Mouse (Mus musculus) heart, postnatal 0 days (tissue): Measurements from ENCODE around the gene Fam114a1. TPM values are rescaled to one million over a fixed set of nuclear protein-coding genes. Genes with fewer than 3 reads are reported as not detected.
A peak's percentile ranks its signal among the peaks of the same experiment; 100 is the strongest.

Experiments used
- ATAC-seq: fragments of 200-750 bp; cut with Nextera tagmentation; 2 replicates; pipeline ENCODE4 v1.8.0; 2017; ENCODE audit warnings: low read depth, moderate number of reproducible peaks, moderate library complexity; ENCODE audit not compliant: insufficient read depth
- DNase-seq: peaks from one replicate; pipeline ENCODE4 v3.0.0-alpha.2; 2016; ENCODE audit warnings: low spot score
- H3K27ac ChIP-seq: fragments of 300-500 bp; sonication (generic); 2 replicates; pipeline ENCODE4 v1.5.1; 2014; ENCODE audit warnings: low read depth, mild to moderate bottlenecking
- H3K27me3 ChIP-seq: fragments of 300-500 bp; sonication (generic); 2 replicates; pipeline ENCODE4 v1.6.1; 2014; ENCODE audit warnings: low read length, mixed read lengths; ENCODE audit not compliant: control insufficient read depth, insufficient read depth
- H3K36me3 ChIP-seq: fragments of 300-500 bp; sonication (generic); replicated peaks from 2 replicates; pipeline ENCODE4 v1.6.1; 2014; ENCODE audit warnings: low read length, mixed read lengths; ENCODE audit not compliant: control insufficient read depth, insufficient read depth
- H3K4me1 ChIP-seq: fragments of 300-500 bp; sonication (generic); 2 replicates; pipeline ENCODE4 v1.6.1; 2014; ENCODE audit warnings: antibody characterized with exemption; ENCODE audit not compliant: control insufficient read depth, insufficient read depth
- H3K4me2 ChIP-seq: fragments of 300-500 bp; sonication (generic); 2 replicates; pipeline ENCODE4 v1.6.1; 2014; ENCODE audit warnings: low read depth, mild to moderate bottlenecking, low read length, moderate library complexity
- H3K4me3 ChIP-seq: fragments of 300-500 bp; sonication (generic); 2 replicates; pipeline ENCODE4 v1.5.1; 2014; ENCODE audit warnings: low read depth, low read length
- H3K9ac ChIP-seq: fragments of 300-500 bp; sonication (generic); replicated peaks from 2 replicates; pipeline ENCODE4 v1.6.1; 2014; ENCODE audit warnings: low read depth, low read length, mixed read lengths
- H3K9me3 ChIP-seq: fragments of 300-500 bp; sonication (generic); replicated peaks from 2 replicates; pipeline ENCODE4 v1.6.1; 2016; ENCODE audit warnings: low read length; ENCODE audit not compliant: control insufficient read depth
- CTCF ChIP-seq: IDR thresholded peaks from 2 replicates; pipeline ENCODE4 v1.5.1; 2016; ENCODE audit warnings: antibody characterized with exemption, control low read depth, low read depth
- EP300 ChIP-seq: IDR thresholded peaks from 2 replicates; pipeline ENCODE4 v1.6.1; 2016; ENCODE audit warnings: antibody characterized with exemption, low read depth
- WGBS: fragments of 180-500 bp; shearing (Covaris S2); extraction: QIAGEN DNeasy Blood & Tissue Kit; methylation state at CpG from one replicate; pipeline ENCODE4 v1.1.7; 2014; 5-methylcytosine and 5-hydroxymethylcytosine counted together
- polyA plus RNA-seq: library from polyadenylated mRNA; unstranded; fragments of >200 nt; fragmentation: Nextera tagmentation; extraction: Ambion mirVana; gene quantifications from 2 replicates; pipeline ENCODE4 v1.2.1, GENCODE M21; 2015
- total RNA-seq: library from RNA; depleted of rRNA; stranded (reverse); fragments of >200 nt; gene quantifications from 2 replicates; pipeline ENCODE4 v1.2.3, GENCODE M21; 2014; ENCODE audit warnings: low replicate concordance; rRNA removed

Fam114a1 gene
- 22.7 and 45.2 TPM in 2 replicates for total RNA-seq
- polyA plus RNA-seq = 22.7 and 23.5 TPM in 2 replicates

DNA sequence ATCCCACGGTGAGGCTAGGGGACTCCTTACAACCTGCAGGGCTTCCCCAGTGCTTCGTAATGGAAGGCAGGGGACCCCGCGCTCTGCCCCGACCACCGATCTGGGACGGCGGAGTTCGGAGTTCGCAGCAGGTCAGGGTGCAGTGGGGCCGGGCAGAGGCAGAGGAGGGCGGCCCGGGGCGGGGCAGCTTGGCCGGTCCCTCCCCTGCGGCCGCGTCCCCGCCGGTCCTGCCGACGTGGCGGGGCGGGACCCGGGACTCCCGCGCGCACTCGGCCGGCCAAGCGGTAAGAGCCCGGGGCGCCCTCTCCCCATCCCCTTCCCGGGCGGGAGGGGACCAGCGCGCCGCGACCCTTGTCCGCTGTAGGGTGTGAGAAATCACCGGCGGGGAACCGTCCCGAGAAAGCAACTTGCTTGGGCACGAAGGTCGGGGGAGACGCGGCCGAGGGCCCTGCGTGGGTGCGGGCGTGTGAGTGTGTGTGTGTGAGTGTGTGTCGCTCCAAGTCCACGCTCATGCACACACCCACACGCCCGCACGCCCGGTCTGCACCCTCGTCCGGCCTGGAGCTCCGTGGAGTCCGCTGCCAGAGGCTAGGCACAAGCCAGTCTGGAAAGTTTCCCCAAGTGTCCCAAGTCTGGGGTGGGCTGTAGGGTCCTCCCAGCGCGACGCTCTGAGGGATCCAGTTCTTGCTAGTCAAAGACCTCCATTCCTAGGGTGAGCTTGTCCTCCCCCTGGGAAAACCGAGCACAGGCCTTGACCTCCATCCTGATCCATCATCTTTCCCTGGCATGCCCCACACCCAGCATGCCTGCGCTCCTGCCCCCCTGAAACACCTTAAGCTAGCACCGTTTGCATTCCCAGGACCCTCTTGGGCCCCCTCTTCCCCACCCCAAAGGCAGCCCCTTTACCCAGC is at the start of gene Fam114a1:
TSS of gene Fam114a1 (plus strand) at position 211 of the 911 bp plus-strand sequence.
- H3K4me3 ChIP-seq = peak within 1 kb of the TSS; percentile 83

DNA sequence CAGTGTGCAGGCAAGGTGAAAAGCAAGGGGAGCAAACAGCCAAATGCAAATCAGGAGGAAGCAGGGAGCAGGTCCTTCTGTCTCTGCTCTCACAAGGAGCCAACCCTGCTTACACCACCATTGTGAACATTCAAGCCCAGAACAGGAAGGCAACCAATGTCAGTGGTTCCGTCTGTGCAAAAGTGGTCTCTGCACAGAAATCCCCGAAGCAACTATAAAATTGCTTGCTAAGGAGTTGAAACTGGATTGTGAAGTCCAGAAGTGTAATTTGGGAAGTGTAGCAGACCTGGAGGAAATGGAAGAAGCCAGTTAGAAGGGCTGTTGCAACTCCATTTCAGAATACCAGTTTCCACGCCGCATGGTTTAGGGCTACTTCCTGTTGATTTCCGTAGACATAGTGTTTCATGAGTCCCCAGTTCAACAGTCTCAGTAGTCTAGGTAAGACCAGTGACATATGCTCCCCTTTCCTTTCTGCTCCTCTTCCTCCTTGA is 46.9 kb upstream of the Fam114a1 start:
- no peaks in the 10 kb centered on the region for H3K36me3 ChIP-seq
- TF ChIP-seq CTCF (no peak), EP300 (no peak)
- no peak overlapping the region for H3K9ac ChIP-seq
- DNase-seq (no peak), ATAC-seq (no peak)
- H3K27me3 ChIP-seq = no peaks in the 10 kb centered on the region
- H3K9me3 ChIP-seq = no peaks in the 10 kb centered on the region
- no peak overlapping the region for H3K4me3 ChIP-seq
- no peak overlapping the region for H3K4me2 ChIP-seq
- no peaks in the 10 kb centered on the region for H3K4me1 ChIP-seq
- WGBS = 84% methylated on average over 5 of the region's 5 CpGs
- no peak overlapping the region for H3K27ac ChIP-seq

More for the DNA sequence above, at the start of gene Fam114a1:
- Histone ChIP-seq H3K27ac (peak within 1 kb of the TSS; percentile 73), H3K9me3 (no peaks in the 10 kb centered on the region), H3K9ac (peak within 1 kb of the TSS; percentile 85), H3K4me2 (peak within 1 kb of the TSS; percentile 90), H3K36me3 (no peaks in the 10 kb centered on the region), H3K27me3 (no peaks in the 10 kb centered on the region), H3K4me1 (no peaks in the 10 kb centered on the region; the same call in 1 of the 2 replicates)
- TF ChIP-seq EP300 = no peak
- no peak for TF ChIP-seq CTCF
- DNase-seq (peak; percentile 78), ATAC-seq (peak; percentile 91)
- 1% methylated on average over 62 of the region's 68 CpGs for WGBS

DNA sequence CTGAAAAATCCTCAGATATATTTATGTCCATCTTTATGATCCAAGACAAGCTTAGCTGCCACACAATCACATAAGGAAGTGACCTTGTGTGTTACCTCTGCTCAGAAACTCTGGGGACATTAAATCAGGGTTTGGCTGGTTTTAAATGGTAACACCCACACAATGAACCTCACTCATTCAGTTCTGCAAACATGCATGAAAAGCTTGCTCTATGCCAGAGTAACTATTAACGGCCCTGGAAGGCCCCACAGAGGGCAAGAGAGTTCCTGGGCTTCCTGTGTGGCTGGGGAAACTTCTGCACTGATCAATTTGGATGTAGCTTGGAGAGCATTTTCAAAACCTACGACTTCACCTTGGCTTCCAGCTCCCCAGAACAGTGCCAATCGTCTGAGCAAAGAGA is 37.7 kb upstream of the Fam114a1 start:
- H3K4me3 ChIP-seq = no peak overlapping the region
- no peaks in the 10 kb centered on the region for H3K4me1 ChIP-seq
- no peaks in the 10 kb centered on the region for H3K27me3 ChIP-seq
- H3K9me3 ChIP-seq = no peaks in the 10 kb centered on the region
- no peak overlapping the region for H3K27ac ChIP-seq
- DNase-seq (no peak), ATAC-seq (no peak)
- 48% methylated on average over 3 of the region's 3 CpGs for WGBS
- no peak overlapping the region for H3K4me2 ChIP-seq
- TF ChIP-seq EP300 = no peak
- TF ChIP-seq CTCF = no peak
- H3K9ac ChIP-seq = no peak overlapping the region
- no peaks in the 10 kb centered on the region for H3K36me3 ChIP-seq

DNA sequence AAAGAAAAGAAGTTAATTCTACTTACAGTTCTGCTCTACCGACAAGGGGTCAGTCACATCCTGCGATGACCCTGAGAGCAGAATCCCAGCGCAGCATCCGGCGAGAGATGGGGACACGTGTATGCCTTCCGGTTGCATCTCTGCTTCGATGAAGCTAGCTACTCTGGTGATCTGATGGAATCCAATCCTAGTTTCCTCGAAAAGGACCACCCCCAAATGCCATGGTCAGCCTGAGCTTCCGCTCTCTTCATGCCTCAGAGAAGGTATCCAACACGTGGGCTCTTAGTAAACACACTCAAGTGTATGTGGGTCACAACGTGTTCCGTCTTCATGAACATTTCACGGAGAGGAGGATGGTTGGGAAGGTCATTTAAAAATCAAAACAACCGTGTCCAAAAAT is 37.1 kb upstream of the Fam114a1 start:
- Histone ChIP-seq H3K4me2 (no peak overlapping the region), H3K27me3 (no peaks in the 10 kb centered on the region), H3K27ac (no peak overlapping the region), H3K9me3 (no peaks in the 10 kb centered on the region), H3K9ac (no peak overlapping the region), H3K4me1 (no peaks in the 10 kb centered on the region), H3K4me3 (no peak overlapping the region), H3K36me3 (no peaks in the 10 kb centered on the region)
- ATAC-seq (no peak), DNase-seq (no peak)
- WGBS = 83% methylated on average over 15 of the region's 15 CpGs
- TF ChIP-seq CTCF (no peak), EP300 (no peak)

DNA sequence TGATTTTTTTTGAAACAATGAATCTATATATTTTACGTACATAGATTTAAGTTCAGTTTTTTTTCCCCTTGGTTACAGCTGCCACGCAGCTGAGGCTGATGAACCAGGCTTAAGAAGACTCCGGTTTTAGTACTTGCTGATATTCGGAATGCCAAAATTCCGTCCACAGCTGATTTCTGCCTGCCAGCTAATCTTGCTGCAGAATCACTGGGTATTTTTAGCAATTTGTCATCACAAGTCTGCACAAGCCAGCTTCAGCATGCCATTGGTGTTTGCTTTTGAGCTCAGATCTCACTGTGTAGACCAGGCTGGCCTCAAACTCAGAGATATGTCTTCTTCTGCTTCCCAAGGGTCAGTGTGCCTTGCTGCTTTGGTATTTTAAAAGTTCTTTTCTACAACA is 18.4 kb upstream of the Fam114a1 start:
- Histone ChIP-seq H3K27ac (no peak overlapping the region), H3K4me1 (no peaks in the 10 kb centered on the region), H3K27me3 (no peaks in the 10 kb centered on the region), H3K9ac (no peak overlapping the region), H3K36me3 (no peaks in the 10 kb centered on the region), H3K4me2 (no peak overlapping the region), H3K9me3 (no peaks in the 10 kb centered on the region), H3K4me3 (no peak overlapping the region)
- TF ChIP-seq EP300 = no peak
- no peak for TF ChIP-seq CTCF
- DNase-seq = no peak
- ATAC-seq = no peak
- WGBS = 57% methylated on average over 5 of the region's 5 CpGs
